Mouse (Mus musculus) erythroid progenitor cell, adult 5-6 weeks (primary cell): ENCODE measurements at regions not wholly inside any gene's neighbourhood (a gene's known extent, or its start where the extent isn't known, plus 50 kb on each side); places are given as distances from the start of the nearest gene placed in this dataset.

Experiments
- ATAC-seq: replicated peaks from 2 replicates; pipeline ENCODE4 v1.8.0; 2016; ENCODE audit warnings: moderate number of reproducible peaks, mild to moderate bottlenecking, moderate TSS enrichment, inconsistent platforms; ENCODE audit not compliant: poor library complexity, low FRiP score, severe bottlenecking

- no peak for ATAC-seq
Observed at GRCm38 (mm10) chrX:19202542-19202941, 278.6 kb downstream of the Tex13c3 start.

- ATAC-seq: no peak
Observed at GRCm38 (mm10) chrX:19201383-19201782, 279.7 kb downstream of the Tex13c3 start.

DNA sequence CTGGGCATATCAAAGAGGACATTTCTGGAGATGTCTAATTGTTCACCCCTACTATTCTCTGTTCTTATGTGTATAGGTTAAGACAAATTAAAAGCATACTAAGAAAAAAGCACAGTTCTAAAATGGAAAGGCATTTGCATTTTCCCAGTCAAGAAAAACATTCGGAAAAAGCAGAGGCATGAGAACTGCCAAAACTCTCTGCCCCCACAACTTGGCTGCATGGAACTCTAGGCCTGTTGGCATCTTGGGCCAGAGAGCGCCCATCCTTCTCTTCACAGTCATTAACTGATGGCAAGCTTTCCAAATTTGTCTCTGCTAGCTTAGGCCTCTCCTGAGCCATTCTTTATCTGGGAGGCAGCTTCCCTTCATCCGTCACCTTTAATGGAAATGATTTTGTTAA is 281.6 kb downstream of the Tex13c3 start:
- ATAC-seq: no peak

DNA sequence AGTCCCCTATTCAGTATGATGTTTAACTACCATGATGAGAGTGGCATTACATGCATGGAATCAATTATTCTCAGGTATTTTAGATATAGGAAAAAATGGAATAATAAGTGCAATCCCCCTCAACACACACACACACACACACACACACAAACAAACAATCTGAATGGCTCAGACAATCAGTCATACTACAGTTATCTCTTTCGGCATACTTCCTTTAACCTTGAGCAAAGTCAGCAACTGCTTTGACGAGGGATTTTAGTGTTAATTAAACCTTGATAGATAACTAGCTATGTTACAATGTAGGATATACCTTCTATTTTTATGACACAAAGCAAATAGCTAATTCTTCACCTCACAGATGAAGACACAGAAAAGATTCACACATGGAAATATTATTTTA is 312.1 kb downstream of the Tex13c3 start:
- ATAC-seq: no peak

DNA sequence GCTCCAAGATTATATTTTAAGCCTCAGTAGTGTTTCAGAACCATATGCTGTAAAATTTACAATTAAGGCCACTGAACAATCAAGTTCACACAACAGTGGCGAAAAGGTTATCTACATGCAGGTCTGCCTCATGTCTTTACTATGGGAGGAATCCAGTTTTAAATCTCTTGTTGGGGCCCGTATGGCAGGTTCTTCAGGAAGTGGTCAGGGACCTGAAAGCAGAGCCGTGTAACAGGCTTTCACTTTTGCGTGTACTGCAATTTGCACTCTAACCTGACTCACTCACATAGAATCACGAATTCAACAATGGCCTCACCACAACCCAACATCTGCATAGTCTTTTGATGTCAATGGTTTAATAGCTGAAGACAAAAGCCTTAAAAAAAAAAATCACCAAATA is 312.6 kb downstream of the Tex13c3 start:
- ATAC-seq: no peak

- ATAC-seq: no peak
Observed at GRCm38 (mm10) chrX:19168111-19168510, 313.0 kb downstream of the Tex13c3 start.

- ATAC-seq: no peak
Observed at GRCm38 (mm10) chrX:19167121-19167853, 313.8 kb downstream of the Tex13c3 start.

- no peak for ATAC-seq
Observed at GRCm38 (mm10) chrX:19165891-19166644, 315.1 kb downstream of the Tex13c3 start.

- no peak for ATAC-seq
Observed at GRCm38 (mm10) chrX:19164151-19164550, 317.0 kb downstream of the Tex13c3 start.

DNA sequence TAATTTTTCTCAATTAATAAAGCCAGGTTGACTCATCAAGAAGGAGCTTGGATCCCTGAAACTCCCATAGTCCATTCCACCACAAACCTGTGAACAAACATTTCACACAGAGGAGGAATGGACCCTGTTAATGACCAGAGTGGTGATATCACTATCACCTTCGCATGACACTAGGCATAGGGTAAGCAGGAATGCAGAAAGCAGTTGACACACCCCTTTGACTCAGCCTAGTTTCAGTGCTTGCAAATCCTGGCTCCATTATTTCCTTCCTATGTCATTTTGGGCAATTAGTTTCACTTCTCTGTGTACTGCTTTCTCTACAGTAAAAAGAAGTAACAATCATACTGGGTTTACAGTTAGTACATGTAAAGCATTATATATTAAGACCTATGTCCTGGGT is 318.2 kb downstream of the Tex13c3 start:
- ATAC-seq: no peak

DNA sequence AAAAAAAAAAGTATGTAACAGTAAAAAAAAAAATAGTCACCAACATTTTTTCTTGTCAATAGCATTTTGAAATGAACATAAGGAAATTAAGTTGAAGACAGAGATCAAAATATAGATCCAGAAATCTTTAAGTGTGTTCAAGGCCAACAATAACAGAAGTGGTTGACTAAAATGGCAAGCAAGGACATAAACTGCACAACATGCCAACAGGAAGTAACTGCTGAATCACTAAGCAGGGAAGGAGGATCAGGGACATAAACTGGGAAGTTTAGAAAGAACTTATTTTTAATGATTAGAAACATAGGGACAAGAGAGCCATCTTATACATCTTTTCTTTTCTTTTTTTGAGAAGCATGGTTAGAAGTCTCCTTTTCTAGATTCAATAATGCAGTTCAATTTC is 318.8 kb downstream of the Tex13c3 start:
- ATAC-seq: no peak

GRCm38 (mm10) chrX:19160275-19160930 is 320.7 kb downstream of the Tex13c3 start:
- ATAC-seq: no peak

GRCm38 (mm10) chrX:19157464-19158203 is 323.5 kb downstream of the Tex13c3 start:
- no peak for ATAC-seq

GRCm38 (mm10) chrX:19153619-19154018 is 327.5 kb downstream of the Tex13c3 start:
- ATAC-seq: no peak

- ATAC-seq: no peak
Observed at GRCm38 (mm10) chrX:19152170-19152861, 328.8 kb downstream of the Tex13c3 start.

DNA sequence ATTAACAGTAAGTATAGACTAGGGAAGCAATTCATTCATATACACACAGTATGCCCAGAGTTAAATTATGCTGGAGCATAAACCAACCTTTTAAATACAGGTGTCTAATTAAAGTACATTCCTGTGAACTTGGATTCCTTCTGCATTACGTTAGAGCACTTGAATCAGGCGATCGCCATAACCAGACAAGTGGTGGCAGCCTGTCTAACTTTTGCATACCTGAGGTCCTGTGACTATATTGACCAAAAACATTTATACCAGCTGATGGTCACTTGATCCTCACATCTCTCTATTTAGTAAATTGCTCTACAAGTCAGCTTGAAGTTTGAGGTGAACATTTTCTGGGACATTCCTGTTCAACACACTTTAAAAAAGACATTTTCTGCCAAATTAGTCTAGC is 330.5 kb downstream of the Tex13c3 start:
- ATAC-seq: no peak

DNA sequence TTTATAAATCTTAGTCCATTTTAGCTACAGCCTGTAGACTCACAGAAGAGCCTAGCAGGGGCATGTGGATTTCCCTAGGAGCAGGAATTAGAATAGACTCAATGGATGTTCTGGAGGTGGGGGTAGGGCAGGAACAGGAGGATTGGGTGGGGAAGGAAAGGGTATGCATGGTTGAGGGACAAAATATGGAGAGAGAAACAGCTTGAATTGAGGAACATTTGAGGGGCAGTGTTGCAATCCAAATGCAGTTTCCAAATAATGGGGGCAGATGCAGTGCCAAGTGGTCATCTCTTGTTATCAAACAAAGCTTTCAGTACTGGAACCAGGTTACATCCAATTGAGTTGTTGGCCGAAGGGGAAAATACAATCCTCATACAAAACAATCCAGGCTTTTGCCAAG is 332.4 kb downstream of the Tex13c3 start:
- no peak for ATAC-seq

GRCm38 (mm10) chrX:19148251-19148650 is 332.9 kb downstream of the Tex13c3 start:
- no peak for ATAC-seq

DNA sequence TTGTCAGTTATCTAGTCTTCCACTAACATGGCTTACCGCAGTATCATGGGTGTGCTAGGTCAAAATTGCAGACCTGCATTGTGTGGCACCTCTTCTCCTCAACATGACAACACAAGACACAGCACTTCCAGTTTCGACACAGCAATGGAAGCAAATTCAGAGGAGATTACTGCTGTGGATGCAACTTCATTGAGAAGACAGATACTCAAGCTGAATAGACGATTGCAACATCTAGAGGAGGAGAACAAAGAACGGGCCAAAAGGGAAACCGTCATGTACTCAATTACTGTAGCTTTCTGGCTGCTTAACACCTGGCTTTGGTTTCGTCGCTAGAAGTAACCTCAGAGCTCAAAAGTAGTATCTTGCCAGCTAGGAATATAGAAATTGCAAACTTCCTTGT is 368.4 kb downstream of the Tex13c3 start:
- ATAC-seq: no peak

GRCm38 (mm10) chrX:19102911-19103310 is 378.2 kb downstream of the Tex13c3 start:
- no peak for ATAC-seq
